Mouse (Mus musculus): ENCODE results near the gene Nedd9.

DNA sequence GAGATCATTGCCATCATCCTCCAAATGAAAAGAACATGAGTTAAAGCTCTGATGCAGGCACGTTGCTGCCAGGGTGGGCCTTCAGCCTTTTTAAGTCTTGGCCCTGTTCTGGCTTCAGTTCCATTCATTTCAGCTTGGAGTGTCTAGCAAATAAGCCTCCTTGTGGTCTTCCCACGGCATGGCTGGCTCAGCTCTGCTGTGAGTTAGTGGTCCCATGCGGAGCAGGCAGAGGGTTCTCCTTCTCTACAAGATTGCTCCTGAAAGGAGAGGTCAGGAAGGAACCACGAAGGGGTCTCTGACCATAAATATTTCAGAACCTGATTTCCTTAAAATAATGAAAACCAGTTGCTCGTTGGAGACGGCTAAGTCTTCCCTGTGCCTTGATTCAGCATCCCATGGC lies 40.0 kb downstream of the Nedd9 start:
- TF ChIP-seq POLR2A (IDR thresholded peaks at IDR 0.05; ENCODE audit: extremely low read depth, insufficient read depth, low read length), result no peak
- no peak for TF ChIP-seq CTCF (IDR thresholded peaks at IDR 0.05; ENCODE audit: low read depth, low read length)
